Mouse (Mus musculus) bone marrow, adult 2 months (tissue): ENCODE data around the gene Nkrf. TPM values are rescaled to one million over a fixed set of nuclear protein-coding genes. Genes with fewer than 3 reads are reported as not detected.

ENCODE experiments used
- H3K27ac ChIP-seq: fragments of 200-500 bp; 2 replicates; pipeline ENCODE4 v1.5.1; 2012; ENCODE audit warnings: low read depth, mild to moderate bottlenecking, control low read depth, inconsistent platforms, low read length; ENCODE audit not compliant: control insufficient read depth, poor library complexity, insufficient read depth
- H3K4me1 ChIP-seq: fragments of 200-500 bp; 2 replicates; pipeline ENCODE4 v1.6.1; 2011; ENCODE audit warnings: low read length; ENCODE audit not compliant: control insufficient read depth, insufficient read depth
- H3K4me3 ChIP-seq: fragments of 200-500 bp; replicated peaks from 2 replicates; pipeline ENCODE3; 2011; ENCODE audit warnings: mild to moderate bottlenecking, low read depth, low read length, control low read depth; ENCODE audit not compliant: control insufficient read depth
- CTCF ChIP-seq: fragments of 200-500 bp; IDR thresholded peaks from 2 replicates; pipeline ENCODE4 v1.5.1; 2011; ENCODE audit warnings: low read length, control low read depth; ENCODE audit not compliant: control insufficient read depth, insufficient read depth
- POLR2A ChIP-seq: fragments of 200-500 bp; IDR thresholded peaks from 2 replicates; pipeline ENCODE4 v1.6.1; 2011; ENCODE audit warnings: low read depth, mild to moderate bottlenecking, control low read depth, low read length, borderline replicate concordance; ENCODE audit not compliant: control insufficient read depth
- WGBS: fragments of 180-500 bp; shearing (Covaris S2); methylation state at CpG from one replicate; pipeline ENCODE4 v1.1.7; 2018; 5-methylcytosine and 5-hydroxymethylcytosine counted together
- polyA plus RNA-seq: library from polyadenylated mRNA; stranded (reverse); fragments of >200 nt; gene quantifications from 2 replicates; pipeline ENCODE4 v1.2.4, GENCODE M21; 2011; ENCODE audit warnings: low replicate concordance; ENCODE audit not compliant: missing spikeins, insufficient read depth, insufficient read length

Nkrf gene
- polyA plus RNA-seq: 1.7 and 3.4 TPM in 2 replicates

DNA sequence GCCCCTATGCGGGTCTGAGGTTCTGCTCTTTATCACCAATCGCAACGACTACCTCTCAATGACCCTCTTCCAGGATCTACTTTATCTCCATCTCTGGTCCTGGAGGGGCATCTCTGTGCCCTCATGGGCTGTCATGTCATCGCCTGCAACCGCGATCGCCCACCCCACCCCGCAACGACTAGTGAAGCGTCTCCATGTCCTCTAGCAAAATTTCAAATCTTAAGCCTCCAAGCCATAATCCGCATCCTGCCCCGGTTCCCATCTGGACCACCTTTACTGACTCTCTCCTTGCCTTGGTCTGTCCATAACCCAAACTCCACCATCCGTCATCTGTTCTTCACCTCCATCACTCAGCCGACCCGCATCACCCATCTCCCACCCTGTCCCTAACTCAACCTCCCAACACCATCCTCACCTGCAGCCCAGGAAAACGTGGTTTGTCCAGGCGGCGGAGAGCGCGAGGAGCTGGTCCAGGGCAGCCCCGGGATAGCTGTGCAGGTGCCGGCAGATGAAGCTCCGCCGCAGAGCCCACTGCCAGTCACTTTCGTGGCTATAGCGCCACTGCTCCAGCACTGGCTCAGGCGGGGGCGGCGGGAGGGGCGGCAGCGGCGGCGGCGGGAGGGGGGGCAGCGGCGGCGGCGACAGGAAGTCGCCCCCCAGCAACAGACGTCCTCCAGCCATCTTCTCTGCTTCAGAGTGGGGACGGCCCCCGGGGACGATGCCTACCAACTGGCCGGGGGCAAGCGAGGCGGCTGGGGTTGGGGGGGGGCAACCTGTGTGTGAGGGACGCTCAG lies at the start of gene Nkrf:
Gene Nkrf (minus strand): TSS at position 579 of the 794 bp plus-strand sequence.
- Histone ChIP-seq H3K27ac (no peak within 1 kb of the TSS), H3K4me3 (peak within 1 kb of the TSS; percentile 79), H3K4me1 (no peaks in the 10 kb centered on the region)
- no peak for TF ChIP-seq POLR2A
- WGBS: 16% methylated on average over 37 of the region's 47 CpGs

DNA sequence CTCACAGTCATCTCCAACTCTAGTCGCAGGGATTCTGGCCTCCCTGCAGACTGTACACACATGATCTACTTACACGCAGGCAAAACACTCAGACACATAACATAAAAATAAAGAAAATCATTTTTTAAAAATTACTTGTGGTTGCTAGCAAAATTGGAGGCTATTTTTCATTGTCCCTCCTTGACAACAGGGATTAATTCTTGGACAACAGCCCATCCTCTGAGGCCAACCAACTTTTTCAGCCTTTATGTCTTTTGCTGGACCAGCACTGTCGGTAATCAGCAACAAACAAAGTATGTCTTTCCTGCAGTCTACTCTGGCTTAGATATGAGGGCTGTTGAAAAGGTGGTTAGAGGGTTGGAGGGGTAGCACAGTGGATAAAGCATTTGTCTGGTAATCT lies 38.4 kb upstream of the Nkrf start:
- 77% methylated on average over 3 of the region's 3 CpGs for WGBS
- TF ChIP-seq CTCF (no peak), POLR2A (no peak)
- Histone ChIP-seq H3K4me1 (no peaks in the 10 kb centered on the region; the same call in 1 of the 2 replicates), H3K27ac (no peak overlapping the region), H3K4me3 (no peak overlapping the region)

- Histone ChIP-seq H3K4me1 (no peaks in the 10 kb centered on the region; the same call in 1 of the 2 replicates), H3K4me3 (no peak overlapping the region), H3K27ac (no peak overlapping the region)
- WGBS: 30% methylated on average over 4 of the region's 4 CpGs
- TF ChIP-seq CTCF (no peak), POLR2A (no peak)
These were observed 37.2 kb upstream of the Nkrf start for GRCm38 (mm10) chrX:36939806-36940413.

DNA sequence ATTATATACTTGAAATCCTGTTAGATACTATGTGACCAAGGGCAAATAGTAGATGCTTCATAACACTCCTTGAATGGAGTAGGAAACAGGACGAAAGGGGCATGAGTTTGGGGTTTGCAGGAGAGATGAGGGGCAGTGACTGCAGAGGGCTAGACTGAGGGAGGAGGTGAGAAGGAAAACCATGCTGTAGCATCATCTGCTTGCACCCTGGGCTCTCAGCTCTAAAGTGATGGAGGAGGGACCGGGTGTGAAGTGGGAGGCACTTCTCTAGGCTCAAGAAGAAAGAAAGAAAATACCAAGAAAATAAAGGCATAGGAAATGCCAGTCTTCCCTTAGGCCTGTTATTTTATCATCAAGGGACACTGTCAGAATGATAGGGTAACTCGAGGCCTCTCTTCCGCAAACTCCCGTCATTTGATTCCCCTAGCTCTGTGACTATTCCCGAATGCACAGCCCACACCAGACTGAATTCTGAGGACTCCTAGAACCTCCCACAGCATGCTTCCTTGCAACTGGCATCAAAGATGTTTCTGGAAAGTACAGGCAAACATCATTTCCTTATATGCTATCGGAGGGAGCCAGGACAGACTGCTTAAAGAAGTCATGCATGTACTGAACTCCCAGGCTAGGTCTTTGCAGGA lies 32.7 kb upstream of the Nkrf start:
- 82% methylated on average over 7 of the region's 7 CpGs for WGBS
- Histone ChIP-seq H3K27ac (no peak overlapping the region), H3K4me1 (no peaks in the 10 kb centered on the region; the same call in 1 of the 2 replicates)

DNA sequence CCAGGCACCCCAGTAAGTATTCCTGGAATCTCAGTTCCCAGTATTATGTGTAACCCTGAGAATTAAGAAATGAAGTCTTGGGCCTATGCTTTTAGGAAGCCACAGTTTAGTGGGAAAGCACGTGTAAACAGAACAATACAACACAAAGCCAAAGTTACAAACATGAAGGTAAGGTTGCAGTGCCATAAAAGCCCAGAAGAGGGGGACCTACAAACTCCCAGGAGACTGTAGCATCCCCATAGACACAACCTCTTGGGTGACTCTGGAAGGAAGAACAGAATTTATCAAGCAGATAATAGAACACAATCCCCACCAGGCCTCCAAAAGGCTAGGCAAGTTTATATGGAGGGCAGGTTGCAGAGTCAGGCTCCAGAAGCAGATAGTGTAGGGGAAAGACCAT lies 27.9 kb upstream of the Nkrf start:
- no peaks in the 10 kb centered on the region for H3K4me1 ChIP-seq
- no peak overlapping the region for H3K4me3 ChIP-seq
- TF ChIP-seq POLR2A: no peak
- TF ChIP-seq CTCF: no peak
- 50% methylated on average over 1 of the region's 1 CpGs for WGBS
- H3K27ac ChIP-seq: no peak overlapping the region

More for the DNA sequence above, 32.7 kb upstream of the Nkrf start:
- H3K4me3 ChIP-seq: no peak overlapping the region
- TF ChIP-seq POLR2A (no peak), CTCF (no peak)

- TF ChIP-seq POLR2A: no peak
- WGBS: 39% methylated on average over 4 of the region's 4 CpGs
- Histone ChIP-seq H3K4me1 (no peaks in the 10 kb centered on the region), H3K27ac (no peak overlapping the region), H3K4me3 (no peak overlapping the region)
These were observed 27.0 kb upstream of the Nkrf start for GRCm38 (mm10) chrX:36929694-36930093.

- H3K27ac ChIP-seq: no peak overlapping the region
- no peaks in the 10 kb centered on the region for H3K4me1 ChIP-seq
- WGBS: 74% methylated on average over 4 of the region's 4 CpGs
- H3K4me3 ChIP-seq: no peak overlapping the region
- TF ChIP-seq POLR2A (no peak), CTCF (no peak)
These were observed 26.1 kb upstream of the Nkrf start for GRCm38 (mm10) chrX:36928791-36929190.

DNA sequence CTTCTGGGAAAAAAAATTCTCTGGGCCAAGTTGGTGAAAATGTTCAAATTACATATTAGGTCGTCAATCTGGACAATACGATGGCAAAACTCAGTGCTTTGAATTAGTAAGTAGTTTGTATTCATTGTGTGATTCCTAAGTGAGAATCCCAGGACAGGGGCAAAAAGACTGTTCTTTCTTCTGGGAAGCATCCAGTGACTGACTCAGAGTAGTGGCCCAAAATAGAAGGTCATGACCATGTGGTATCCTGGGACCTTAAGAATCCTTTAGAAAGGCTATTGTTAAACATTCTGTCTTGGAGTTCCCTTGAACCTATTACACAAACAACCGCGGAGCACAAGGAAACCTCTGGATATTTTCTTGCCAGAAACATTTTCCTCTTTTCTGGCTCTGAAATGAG lies 18.6 kb upstream of the Nkrf start:
- 80% methylated on average over 4 of the region's 4 CpGs for WGBS
- H3K4me3 ChIP-seq: no peak overlapping the region
- no peaks in the 10 kb centered on the region for H3K4me1 ChIP-seq
- TF ChIP-seq POLR2A (no peak), CTCF (no peak)
- H3K27ac ChIP-seq: no peak overlapping the region
